Mouse (Mus musculus) heart, embryonic 13.5 days (tissue): ENCODE results near the gene Rps10. TPM values are rescaled to one million over a fixed set of nuclear protein-coding genes. Genes with fewer than 3 reads are reported as not detected.

Experiments used
- ATAC-seq: fragments of 200-750 bp; cut with Nextera tagmentation; 2 replicates; pipeline ENCODE4 v1.8.0; 2017; ENCODE audit warnings: moderate TSS enrichment; ENCODE audit not compliant: insufficient number of reproducible peaks, low FRiP score, low TSS enrichment; ENCODE audit errors: extremely low read depth
- H3K27ac ChIP-seq: fragments of 300-500 bp; sonication (generic); replicated peaks from 2 replicates; pipeline ENCODE4 v1.5.1; 2015; ENCODE audit warnings: moderate library complexity, mild to moderate bottlenecking, inconsistent platforms
- H3K27me3 ChIP-seq: fragments of 300-500 bp; sonication (generic); replicated peaks from 2 replicates; pipeline ENCODE4 v1.6.1; 2015; ENCODE audit warnings: mild to moderate bottlenecking, inconsistent platforms
- H3K36me3 ChIP-seq: fragments of 300-500 bp; sonication (generic); 2 replicates; pipeline ENCODE4 v1.6.1; 2015; ENCODE audit warnings: mild to moderate bottlenecking, inconsistent platforms
- H3K4me1 ChIP-seq: fragments of 300-500 bp; sonication (generic); 2 replicates; pipeline ENCODE4 v1.6.1; 2015; ENCODE audit warnings: inconsistent platforms
- H3K4me2 ChIP-seq: fragments of 300-500 bp; sonication (generic); 2 replicates; pipeline ENCODE4 v1.6.1; 2015; ENCODE audit warnings: inconsistent platforms, mild to moderate bottlenecking, moderate library complexity
- H3K4me3 ChIP-seq: fragments of 300-500 bp; sonication (generic); 2 replicates; pipeline ENCODE4 v1.5.1; 2015; ENCODE audit warnings: moderate library complexity, mild to moderate bottlenecking, inconsistent platforms
- H3K9ac ChIP-seq: fragments of 300-500 bp; sonication (generic); 2 replicates; pipeline ENCODE4 v1.6.1; 2015; ENCODE audit warnings: inconsistent platforms, mild to moderate bottlenecking, moderate library complexity
- H3K9me3 ChIP-seq: fragments of 300-500 bp; sonication (generic); 2 replicates; pipeline ENCODE4 v1.6.1; 2016; ENCODE audit warnings: inconsistent platforms
- WGBS: fragments of 180-500 bp; shearing (Covaris S2); methylation state at CpG from one replicate; pipeline ENCODE4 v1.1.7; 2015; ENCODE audit warnings: mixed read lengths; 5-methylcytosine and 5-hydroxymethylcytosine counted together
- polyA plus RNA-seq: library from polyadenylated mRNA; unstranded; fragments of >200 nt; fragmentation: Nextera tagmentation; extraction: Ambion mirVana; gene quantifications from 2 replicates; pipeline ENCODE4 v1.2.1, GENCODE M21; 2015

Rps10 gene
- polyA plus RNA-seq: 600 and 606 TPM in 2 replicates

GRCm38 (mm10) chr17:27636132-27637020 lies at the start of gene Rps10:
TSS of gene Rps10 (minus strand) at chr17:27636669.
- Histone ChIP-seq H3K4me3 (peak within 1 kb of the TSS; percentile 98), H3K27me3 (no peaks in the 10 kb centered on the region), H3K9me3 (no peaks in the 10 kb centered on the region), H3K36me3 (peaks cover 28% of the 10 kb centered on the region), H3K4me2 (peak within 1 kb of the TSS; percentile 93), H3K27ac (peak within 1 kb of the TSS; percentile 87), H3K4me1 (peaks cover 52% of the 10 kb centered on the region), H3K9ac (peak within 1 kb of the TSS; percentile 74; the same call in 1 of the 2 replicates)
- no peak for ATAC-seq
- WGBS: 49% methylated on average over 18 of the region's 18 CpGs

GRCm38 (mm10) chr17:27685550-27685913 lies 49.1 kb upstream of the Rps10 start:
- Histone ChIP-seq H3K27ac (no peak overlapping the region), H3K27me3 (peaks cover 83% of the 10 kb centered on the region), H3K36me3 (no peaks in the 10 kb centered on the region), H3K4me3 (peak overlapping the region; percentile 51), H3K9ac (peak overlapping the region; percentile 73; the same call in 1 of the 2 replicates), H3K4me1 (peaks cover 16% of the 10 kb centered on the region), H3K9me3 (no peaks in the 10 kb centered on the region), H3K4me2 (peak overlapping the region; percentile 80)
- 3% methylated on average over 11 of the region's 11 CpGs for WGBS
- no peak for ATAC-seq

GRCm38 (mm10) chr17:27684886-27685549 lies 48.5 kb upstream of the Rps10 start:
- Histone ChIP-seq H3K9me3 (no peaks in the 10 kb centered on the region), H3K27me3 (peaks cover 79% of the 10 kb centered on the region), H3K4me3 (peak overlapping the region; percentile 51), H3K4me2 (peak overlapping the region; percentile 80), H3K27ac (no peak overlapping the region), H3K36me3 (no peaks in the 10 kb centered on the region), H3K4me1 (peaks cover 17% of the 10 kb centered on the region), H3K9ac (peak overlapping the region; percentile 73)
- no peak for ATAC-seq
- WGBS: under 1% methylated on average over 49 of the region's 53 CpGs

- Histone ChIP-seq H3K9ac (no peak overlapping the region), H3K36me3 (no peaks in the 10 kb centered on the region), H3K9me3 (no peaks in the 10 kb centered on the region), H3K27me3 (peaks cover 21% of the 10 kb centered on the region), H3K27ac (no peak overlapping the region), H3K4me1 (peaks cover 10% of the 10 kb centered on the region; the same call in 1 of the 2 replicates), H3K4me3 (no peak overlapping the region), H3K4me2 (no peak overlapping the region)
- no peak for ATAC-seq
- WGBS: 43% methylated on average over 11 of the region's 11 CpGs
Observed at GRCm38 (mm10) chr17:27678924-27679813, 42.7 kb upstream of the Rps10 start.

GRCm38 (mm10) chr17:27677756-27678155 lies 41.3 kb upstream of the Rps10 start:
- peaks cover 7% of the 10 kb centered on the region for H3K27me3 ChIP-seq
- no peaks in the 10 kb centered on the region for H3K36me3 ChIP-seq
- peaks cover 10% of the 10 kb centered on the region; the same call in 1 of the 2 replicates for H3K4me1 ChIP-seq
- no peak overlapping the region for H3K9ac ChIP-seq
- H3K4me3 ChIP-seq: no peak overlapping the region
- 78% methylated on average over 5 of the region's 5 CpGs for WGBS
- no peak for ATAC-seq
- H3K4me2 ChIP-seq: no peak overlapping the region
- H3K9me3 ChIP-seq: no peaks in the 10 kb centered on the region
- H3K27ac ChIP-seq: no peak overlapping the region

- Histone ChIP-seq H3K4me2 (no peak overlapping the region), H3K36me3 (no peaks in the 10 kb centered on the region), H3K27me3 (no peaks in the 10 kb centered on the region), H3K4me1 (peaks cover 10% of the 10 kb centered on the region; the same call in 1 of the 2 replicates), H3K9ac (no peak overlapping the region), H3K9me3 (no peaks in the 10 kb centered on the region), H3K27ac (no peak overlapping the region), H3K4me3 (no peak overlapping the region)
- WGBS: 38% methylated on average over 7 of the region's 7 CpGs
- ATAC-seq: no peak
Observed at GRCm38 (mm10) chr17:27676270-27676669, 39.8 kb upstream of the Rps10 start.

- H3K4me3 ChIP-seq: no peak overlapping the region
- no peak for ATAC-seq
- H3K9ac ChIP-seq: no peak overlapping the region
- H3K4me2 ChIP-seq: no peak overlapping the region
- H3K27ac ChIP-seq: no peak overlapping the region
- no peaks in the 10 kb centered on the region for H3K36me3 ChIP-seq
- 49% methylated on average over 9 of the region's 9 CpGs for WGBS
- H3K4me1 ChIP-seq: peaks cover 10% of the 10 kb centered on the region; the same call in 1 of the 2 replicates
- no peaks in the 10 kb centered on the region for H3K27me3 ChIP-seq
- H3K9me3 ChIP-seq: no peaks in the 10 kb centered on the region
Observed at GRCm38 (mm10) chr17:27675453-27675852, 39.0 kb upstream of the Rps10 start.

- Histone ChIP-seq H3K36me3 (no peaks in the 10 kb centered on the region), H3K4me3 (no peak overlapping the region), H3K4me1 (0 out of 2 replicates have a peak, but pooled peaks cover 4% of the 10 kb centered on the region), H3K27ac (no peak overlapping the region), H3K9ac (no peak overlapping the region), H3K4me2 (no peak overlapping the region), H3K27me3 (no peaks in the 10 kb centered on the region), H3K9me3 (no peaks in the 10 kb centered on the region)
- ATAC-seq: no peak
- WGBS: 82% methylated on average over 7 of the region's 7 CpGs
Observed at GRCm38 (mm10) chr17:27673945-27674344, 37.5 kb upstream of the Rps10 start.

- no peak for ATAC-seq
- H3K27me3 ChIP-seq: no peaks in the 10 kb centered on the region
- no peak overlapping the region for H3K27ac ChIP-seq
- H3K4me1 ChIP-seq: 0 out of 2 replicates have a peak, but pooled peaks cover 4% of the 10 kb centered on the region
- 73% methylated on average over 6 of the region's 6 CpGs for WGBS
- H3K36me3 ChIP-seq: no peaks in the 10 kb centered on the region
- H3K9me3 ChIP-seq: no peaks in the 10 kb centered on the region
- H3K4me3 ChIP-seq: no peak overlapping the region
- H3K4me2 ChIP-seq: no peak overlapping the region
- no peak overlapping the region for H3K9ac ChIP-seq
Observed at GRCm38 (mm10) chr17:27671720-27672119, 35.3 kb upstream of the Rps10 start.

GRCm38 (mm10) chr17:27658767-27659166 lies 22.3 kb upstream of the Rps10 start:
- Histone ChIP-seq H3K9me3 (no peaks in the 10 kb centered on the region), H3K4me3 (no peak overlapping the region), H3K27ac (no peak overlapping the region), H3K4me1 (peaks cover 16% of the 10 kb centered on the region), H3K9ac (no peak overlapping the region), H3K36me3 (no peaks in the 10 kb centered on the region), H3K4me2 (no peak overlapping the region), H3K27me3 (peaks cover 41% of the 10 kb centered on the region)
- ATAC-seq: no peak
- WGBS: 63% methylated on average over 7 of the region's 7 CpGs

- no peak overlapping the region for H3K4me3 ChIP-seq
- 75% methylated on average over 8 of the region's 8 CpGs for WGBS
- no peak for ATAC-seq
- no peak overlapping the region for H3K9ac ChIP-seq
- H3K36me3 ChIP-seq: no peaks in the 10 kb centered on the region
- peaks cover 16% of the 10 kb centered on the region for H3K4me1 ChIP-seq
- no peak overlapping the region for H3K27ac ChIP-seq
- H3K9me3 ChIP-seq: no peaks in the 10 kb centered on the region; the same call in 1 of the 2 replicates
- peaks cover 51% of the 10 kb centered on the region for H3K27me3 ChIP-seq
- no peak overlapping the region for H3K4me2 ChIP-seq
Observed at GRCm38 (mm10) chr17:27657123-27657522, 20.7 kb upstream of the Rps10 start.
